Mouse (Mus musculus): Measurements from ENCODE around the gene Lars2.
A peak's percentile ranks its signal among the peaks of the same experiment; 100 is the strongest.
"Not testable (repeated sequence)": the region's sequence is repeated elsewhere in the genome, so short reads cannot be mapped to it uniquely, and the experiment has no call there.

The Lars2 gene

GRCm38 (mm10) chr9:123366708-123367385 lies at the start of gene Lars2:
Gene Lars2, plus strand, starts transcription at chr9:123366927.
- peak; percentile 91 to 94 for DNase-seq (ENCODE audit: low spot score in 2 of 2)

- no peak for DNase-seq (ENCODE audit: low spot score in 2 of 2)
Observed at GRCm38 (mm10) chr9:123326106-123326505, 40.6 kb upstream of the Lars2 start.

GRCm38 (mm10) chr9:123328336-123328735 lies 38.4 kb upstream of the Lars2 start:
- no peak for DNase-seq (ENCODE audit: low spot score in 2 of 2)

GRCm38 (mm10) chr9:123329831-123330230 lies 36.9 kb upstream of the Lars2 start:
- no peak for DNase-seq (ENCODE audit: low spot score in 2 of 2)

GRCm38 (mm10) chr9:123330271-123330670 lies 36.5 kb upstream of the Lars2 start:
- not testable (repeated sequence) for DNase-seq (ENCODE audit: low spot score in 2 of 2)

GRCm38 (mm10) chr9:123333479-123333878 lies 33.2 kb upstream of the Lars2 start:
- DNase-seq (ENCODE audit: low spot score in 2 of 2): no peak

GRCm38 (mm10) chr9:123335044-123335670 lies 31.6 kb upstream of the Lars2 start:
- DNase-seq (ENCODE audit: low spot score in 2 of 2): no peak

GRCm38 (mm10) chr9:123339651-123340144 lies 27.0 kb upstream of the Lars2 start:
- DNase-seq (ENCODE audit: low spot score in 2 of 2): peak; percentile 8 to 26

GRCm38 (mm10) chr9:123341256-123341655 lies 25.5 kb upstream of the Lars2 start:
- no peak for DNase-seq (ENCODE audit: low spot score in 2 of 2)

- DNase-seq (ENCODE audit: low spot score in 2 of 2): no peak
Observed at GRCm38 (mm10) chr9:123343069-123343468, 23.7 kb upstream of the Lars2 start.

GRCm38 (mm10) chr9:123349286-123349685 lies 17.4 kb upstream of the Lars2 start:
- not testable (repeated sequence) for DNase-seq (ENCODE audit: low spot score in 2 of 2)

- no peak for DNase-seq (ENCODE audit: low spot score in 2 of 2)
Observed at GRCm38 (mm10) chr9:123359981-123360380, 6.7 kb upstream of the Lars2 start.

- DNase-seq (ENCODE audit: low spot score in 2 of 2): no peak
Observed at GRCm38 (mm10) chr9:123365353-123365752, 1.4 kb upstream of the Lars2 start.

- no peak for DNase-seq (ENCODE audit: low spot score in 2 of 2)
Observed at GRCm38 (mm10) chr9:123365942-123366707, 602 bp upstream of the Lars2 start.

GRCm38 (mm10) chr9:123367636-123368035 lies 909 bp downstream of the Lars2 start:
- DNase-seq (ENCODE audit: low spot score in 2 of 2): no peak

GRCm38 (mm10) chr9:123382399-123382798 lies 15.7 kb downstream of the Lars2 start:
- no peak for DNase-seq (ENCODE audit: low spot score in 2 of 2)

GRCm38 (mm10) chr9:123384696-123385095 lies 18.0 kb downstream of the Lars2 start:
- DNase-seq (ENCODE audit: low spot score in 2 of 2): no peak

GRCm38 (mm10) chr9:123385352-123386198 lies 18.8 kb downstream of the Lars2 start:
- DNase-seq (ENCODE audit: low spot score in 2 of 2): no peak

GRCm38 (mm10) chr9:123386347-123386746 lies 19.6 kb downstream of the Lars2 start:
- no peak for DNase-seq (ENCODE audit: low spot score in 2 of 2)

- DNase-seq (ENCODE audit: low spot score in 2 of 2): not testable (repeated sequence)
Observed at GRCm38 (mm10) chr9:123388087-123389007, 21.6 kb downstream of the Lars2 start.
